17 mouse cellular contexts compared by ENCODE assay signal in genomic region chr2:117902837-117903236, GRCm38 (mm10).
"Had no signal": no experiment of that assay in that cellular context is flagged by ENCODE, and none has a peak within 500 bp of the region (broad histone marks: within the 10 kb centered on the region; RNA-seq: fewer than 3 reads in every experiment).

No protein-coding gene starts in this region.

- H3K4me3 ChIP-seq: kidney, embryonic 15.5 days; liver, embryonic 12.5 days; liver, embryonic 15.5 days; lung, embryonic 15.5 days; megakaryocyte, embryonic 14.5 days; midbrain, embryonic 10.5 days; midbrain, embryonic 13.5 days had no signal

- H3K36me3 ChIP-seq: kidney, embryonic 15.5 days; liver, embryonic 12.5 days; liver, embryonic 15.5 days; lung, embryonic 15.5 days; midbrain, embryonic 10.5 days; midbrain, embryonic 13.5 days had no signal

- H3K4me2 ChIP-seq: kidney, embryonic 15.5 days; liver, embryonic 12.5 days; liver, embryonic 15.5 days; lung, embryonic 15.5 days; midbrain, embryonic 13.5 days had no signal

- H3K9me3 ChIP-seq: kidney, embryonic 15.5 days; liver, embryonic 12.5 days; liver, embryonic 15.5 days; lung, embryonic 15.5 days; megakaryocyte, embryonic 14.5 days; midbrain, embryonic 10.5 days; midbrain, embryonic 13.5 days had no signal

- H3K27ac ChIP-seq: kidney, embryonic 15.5 days; liver, embryonic 12.5 days; liver, embryonic 15.5 days; lung, embryonic 15.5 days; macrophage; midbrain, embryonic 10.5 days; midbrain, embryonic 13.5 days had no signal

- ATAC-seq: liver, embryonic 12.5 days; midbrain, embryonic 13.5 days; midbrain, embryonic 16.5 days had no signal

- DNase-seq: kidney, adult 11 months; kidney, adult 8-10 months; kidney, postnatal 10 days; kidney, postnatal 36 days; liver; lung, adult 18-20 months; thymus, adult 18-20 months; thymus, postnatal 36 days had no signal

- H3K27me3 ChIP-seq: kidney, embryonic 15.5 days; liver, embryonic 12.5 days; liver, embryonic 15.5 days; lung, embryonic 15.5 days; megakaryocyte, embryonic 14.5 days; midbrain, embryonic 13.5 days had no signal

- H3K9ac ChIP-seq: kidney, embryonic 15.5 days; liver, embryonic 12.5 days; liver, embryonic 15.5 days; lung, embryonic 15.5 days; midbrain, embryonic 13.5 days had no signal

- H3K4me1 ChIP-seq: kidney, embryonic 15.5 days; liver, embryonic 12.5 days; liver, embryonic 15.5 days; midbrain, embryonic 10.5 days; midbrain, embryonic 13.5 days had no signal
